Mouse (Mus musculus) forebrain, embryonic 15.5 days (tissue): ENCODE results near the gene Ckap5. TPM values are rescaled to one million over a fixed set of nuclear protein-coding genes. Genes with fewer than 3 reads are reported as not detected.

ENCODE experiments used
- ATAC-seq: fragments of 200-750 bp; cut with Nextera tagmentation; replicated peaks from 2 replicates; pipeline ENCODE4 v1.8.0; 2017; ENCODE audit warnings: mild to moderate bottlenecking, moderate TSS enrichment, moderate library complexity
- H3K27ac ChIP-seq: fragments of 300-500 bp; sonication (generic); replicated peaks from 2 replicates; pipeline ENCODE4 v1.5.1; 2015; ENCODE audit warnings: mild to moderate bottlenecking, inconsistent platforms
- H3K27me3 ChIP-seq: fragments of 300-500 bp; sonication (generic); 2 replicates; pipeline ENCODE4 v1.6.1; 2015; ENCODE audit warnings: inconsistent platforms
- H3K36me3 ChIP-seq: fragments of 300-500 bp; sonication (generic); 2 replicates; pipeline ENCODE4 v1.6.1; 2015; ENCODE audit warnings: mild to moderate bottlenecking, inconsistent platforms
- H3K4me1 ChIP-seq: fragments of 300-500 bp; sonication (generic); 2 replicates; pipeline ENCODE4 v1.6.1; 2015; ENCODE audit warnings: inconsistent platforms
- H3K4me2 ChIP-seq: fragments of 300-500 bp; sonication (generic); replicated peaks from 2 replicates; pipeline ENCODE4 v1.6.1; 2015; ENCODE audit warnings: mild to moderate bottlenecking, inconsistent platforms
- H3K4me3 ChIP-seq: fragments of 300-500 bp; sonication (generic); 2 replicates; pipeline ENCODE4 v1.5.1; 2015; ENCODE audit warnings: mild to moderate bottlenecking, inconsistent platforms
- H3K9ac ChIP-seq: fragments of 300-500 bp; sonication (generic); replicated peaks from 2 replicates; pipeline ENCODE4 v1.6.1; 2015; ENCODE audit warnings: mild to moderate bottlenecking, inconsistent platforms
- H3K9me3 ChIP-seq: fragments of 300-500 bp; sonication (generic); 2 replicates; pipeline ENCODE4 v1.6.1; 2016; ENCODE audit warnings: inconsistent platforms
- WGBS: fragments of 180-500 bp; shearing (Covaris S2); methylation state at CpG from one replicate; pipeline ENCODE4 v1.1.7; 2015; ENCODE audit warnings: mixed read lengths; 5-methylcytosine and 5-hydroxymethylcytosine counted together
- polyA plus RNA-seq: library from polyadenylated mRNA; unstranded; fragments of >200 nt; fragmentation: Nextera tagmentation; extraction: Ambion mirVana; gene quantifications from 2 replicates; pipeline ENCODE4 v1.2.1, GENCODE M21; 2015

The Ckap5 gene
- polyA plus RNA-seq, 1 experiment from 2014 or later = 139 TPM

- ATAC-seq = no peak
- H3K27me3 ChIP-seq = no peaks in the 10 kb centered on the region
- no peaks in the 10 kb centered on the region for H3K9me3 ChIP-seq
- H3K4me3 ChIP-seq = no peak overlapping the region
- no peaks in the 10 kb centered on the region for H3K4me1 ChIP-seq
- H3K9ac ChIP-seq = no peak overlapping the region
- H3K27ac ChIP-seq = no peak overlapping the region
- H3K36me3 ChIP-seq = peaks cover 71% of the 10 kb centered on the region
- H3K4me2 ChIP-seq = no peak overlapping the region
Observed at GRCm38 (mm10) chr2:91664780-91665179, 138.2 kb downstream of the Ckap5 start.

GRCm38 (mm10) chr2:91666386-91666910 lies 139.9 kb downstream of the Ckap5 start:
- ATAC-seq = no peak
- no peak overlapping the region for H3K4me3 ChIP-seq
- WGBS = 94% methylated on average over 6 of the region's 6 CpGs

GRCm38 (mm10) chr2:91667747-91668146 lies 141.2 kb downstream of the Ckap5 start:
- peaks cover 72% of the 10 kb centered on the region for H3K36me3 ChIP-seq
- no peak for ATAC-seq

More at GRCm38 (mm10) chr2:91666386-91666910, 139.9 kb downstream of the Ckap5 start:
- Histone ChIP-seq H3K4me2 (no peak overlapping the region), H3K9me3 (no peaks in the 10 kb centered on the region), H3K36me3 (peaks cover 77% of the 10 kb centered on the region), H3K27me3 (no peaks in the 10 kb centered on the region), H3K9ac (no peak overlapping the region), H3K27ac (no peak overlapping the region), H3K4me1 (no peaks in the 10 kb centered on the region)

GRCm38 (mm10) chr2:91669326-91669725 lies 142.8 kb downstream of the Ckap5 start:
- Histone ChIP-seq H3K36me3 (peaks cover 68% of the 10 kb centered on the region), H3K9me3 (no peaks in the 10 kb centered on the region), H3K27me3 (no peaks in the 10 kb centered on the region), H3K9ac (no peak overlapping the region), H3K4me3 (no peak overlapping the region), H3K4me2 (no peak overlapping the region), H3K27ac (no peak overlapping the region), H3K4me1 (no peaks in the 10 kb centered on the region)
- no peak for ATAC-seq
- 95% methylated on average over 8 of the region's 8 CpGs for WGBS

More at GRCm38 (mm10) chr2:91667747-91668146, 141.2 kb downstream of the Ckap5 start:
- 69% methylated on average over 2 of the region's 2 CpGs for WGBS
- H3K9ac ChIP-seq = no peak overlapping the region
- no peak overlapping the region for H3K4me3 ChIP-seq
- no peaks in the 10 kb centered on the region for H3K9me3 ChIP-seq
- H3K4me1 ChIP-seq = no peaks in the 10 kb centered on the region
- no peak overlapping the region for H3K27ac ChIP-seq
- no peak overlapping the region for H3K4me2 ChIP-seq
- H3K27me3 ChIP-seq = no peaks in the 10 kb centered on the region

- H3K4me1 ChIP-seq = no peaks in the 10 kb centered on the region
- no peaks in the 10 kb centered on the region for H3K27me3 ChIP-seq
- 95% methylated on average over 6 of the region's 6 CpGs for WGBS
- no peak overlapping the region for H3K9ac ChIP-seq
- no peak for ATAC-seq
- no peak overlapping the region for H3K27ac ChIP-seq
- peaks cover 68% of the 10 kb centered on the region for H3K36me3 ChIP-seq
- H3K9me3 ChIP-seq = no peaks in the 10 kb centered on the region
- H3K4me2 ChIP-seq = no peak overlapping the region
- H3K4me3 ChIP-seq = no peak overlapping the region
Observed at GRCm38 (mm10) chr2:91670038-91670437, 143.5 kb downstream of the Ckap5 start.

Other genes starting within 250 kb of the Ckap5 start
- gene 1110051M20Rik, start 82.1 kb upstream of the Ckap5 start, polyA plus RNA-seq = 159 and 168 TPM in 2 replicates
- 6.0 and 6.8 TPM in 2 replicates for gene Lrp4, start 69.3 kb upstream of the Ckap5 start, polyA plus RNA-seq
- 0.13 and 0.38 TPM in 2 replicates for gene F2, start 109.7 kb downstream of the Ckap5 start, polyA plus RNA-seq
- 13.8 and 14.8 TPM in 2 replicates for gene Zfp408, start 123.0 kb downstream of the Ckap5 start, polyA plus RNA-seq
- 88.7 and 92.7 TPM in 2 replicates for gene Arhgap1, start 123.1 kb downstream of the Ckap5 start, polyA plus RNA-seq
- 38.4 and 40.4 TPM in 2 replicates for gene Atg13, start 183.8 kb downstream of the Ckap5 start, polyA plus RNA-seq
- 20.4 and 23.7 TPM in 2 replicates for gene Harbi1, start 184.1 kb downstream of the Ckap5 start, polyA plus RNA-seq
- gene Ambra1, start 203.4 kb downstream of the Ckap5 start, polyA plus RNA-seq = 20.0 and 21.8 TPM in 2 replicates